Mouse (Mus musculus): ENCODE data around the gene Dgkk. TPM values are rescaled to one million over a fixed set of nuclear protein-coding genes. Genes with fewer than 3 reads are reported as not detected.
"Not testable (repeated sequence)": the region's sequence is repeated elsewhere in the genome, so short reads cannot be mapped to it uniquely, and the experiment has no call there.

Gene Dgkk
- polyA plus RNA-seq (2016; fragmentation: Nextera tagmentation; extraction: Ambion mirVana): 1.3 and 1.4 TPM in 2 replicates

GRCm38 (mm10) chrX:6779006-6779405 lies at the start of gene Dgkk:
Gene Dgkk, plus strand, starts transcription at chrX:6779306.
- H3K9me3 ChIP-seq; DNase-seq (ENCODE audit: low spot score); H3K36me3 ChIP-seq (replicated peaks); H3K4me1 ChIP-seq; H3K27ac ChIP-seq (replicated peaks): not testable (repeated sequence)
- 23% methylated on average over 26 of the region's 30 CpGs for WGBS
- H3K4me3 ChIP-seq: peak within 1 kb of the TSS; percentile 54
- peaks cover 44% of the 10 kb centered on the region for H3K27me3 ChIP-seq (replicated peaks; ENCODE audit: low read depth, poor library complexity, severe bottlenecking)

- H3K4me3 ChIP-seq: no peak overlapping the region
- no peak for DNase-seq (ENCODE audit: low spot score)
- WGBS: 72% methylated on average over 3 of the region's 3 CpGs
- no peaks in the 10 kb centered on the region for H3K27me3 ChIP-seq (replicated peaks; ENCODE audit: low read depth, poor library complexity, severe bottlenecking)
- no peaks in the 10 kb centered on the region for H3K4me1 ChIP-seq
- H3K9me3 ChIP-seq: no peaks in the 10 kb centered on the region
- no peak overlapping the region for H3K27ac ChIP-seq (replicated peaks)
- H3K36me3 ChIP-seq (replicated peaks): no peaks in the 10 kb centered on the region
These were observed 45.1 kb upstream of the Dgkk start for GRCm38 (mm10) chrX:6733998-6734397.

- DNase-seq (ENCODE audit: low spot score): no peak
These were observed 28.4 kb upstream of the Dgkk start for GRCm38 (mm10) chrX:6750714-6751113.

GRCm38 (mm10) chrX:6751549-6752047 lies 27.5 kb upstream of the Dgkk start:
- no peaks in the 10 kb centered on the region for H3K27me3 ChIP-seq (replicated peaks; ENCODE audit: low read depth, poor library complexity, severe bottlenecking)
- H3K4me1 ChIP-seq: no peaks in the 10 kb centered on the region
- H3K36me3 ChIP-seq (replicated peaks): no peaks in the 10 kb centered on the region
- no peak overlapping the region for H3K27ac ChIP-seq (replicated peaks)
- 38% methylated on average over 6 of the region's 6 CpGs for WGBS
- H3K4me3 ChIP-seq: no peak overlapping the region
- H3K9me3 ChIP-seq: no peaks in the 10 kb centered on the region
- peak; percentile 12 for DNase-seq (ENCODE audit: low spot score)

More at GRCm38 (mm10) chrX:6750714-6751113, 28.4 kb upstream of the Dgkk start:
- Histone ChIP-seq H3K27me3 (replicated peaks; ENCODE audit: low read depth, poor library complexity, severe bottlenecking) (no peaks in the 10 kb centered on the region), H3K4me1 (no peaks in the 10 kb centered on the region), H3K9me3 (no peaks in the 10 kb centered on the region), H3K27ac (replicated peaks) (no peak overlapping the region), H3K36me3 (replicated peaks) (no peaks in the 10 kb centered on the region), H3K4me3 (no peak overlapping the region)
- 75% methylated on average over 1 of the region's 1 CpGs for WGBS

GRCm38 (mm10) chrX:6777489-6778249 lies 1.4 kb upstream of the Dgkk start:
- H3K4me3 ChIP-seq: peak overlapping the region; percentile 54
- H3K27ac ChIP-seq (replicated peaks): no peak overlapping the region
- 0 out of 2 replicates have a peak, but pooled peaks cover 2% of the 10 kb centered on the region for H3K9me3 ChIP-seq
- peaks cover 44% of the 10 kb centered on the region for H3K27me3 ChIP-seq (replicated peaks; ENCODE audit: low read depth, poor library complexity, severe bottlenecking)
- no peaks in the 10 kb centered on the region for H3K36me3 ChIP-seq (replicated peaks)
- H3K4me1 ChIP-seq: no peaks in the 10 kb centered on the region; the same call in 1 of the 2 replicates
- WGBS: 18% methylated on average over 13 of the region's 13 CpGs
- peak; percentile 19 for DNase-seq (ENCODE audit: low spot score)

- 13% methylated on average over 24 of the region's 24 CpGs for WGBS
- Histone ChIP-seq H3K9me3 (0 out of 2 replicates have a peak, but pooled peaks cover 2% of the 10 kb centered on the region), H3K4me3 (peak overlapping the region; percentile 54), H3K27me3 (replicated peaks; ENCODE audit: low read depth, poor library complexity, severe bottlenecking) (peaks cover 44% of the 10 kb centered on the region), H3K4me1 (no peaks in the 10 kb centered on the region; the same call in 1 of the 2 replicates), H3K36me3 (replicated peaks) (no peaks in the 10 kb centered on the region), H3K27ac (replicated peaks) (no peak overlapping the region)
- peak; percentile 77 for DNase-seq (ENCODE audit: low spot score)
These were observed 862 bp upstream of the Dgkk start for GRCm38 (mm10) chrX:6778250-6778637.

GRCm38 (mm10) chrX:6779969-6780539 lies 948 bp downstream of the Dgkk start:
- Histone ChIP-seq H3K36me3 (replicated peaks) (no peaks in the 10 kb centered on the region), H3K27ac (replicated peaks) (no peak overlapping the region), H3K4me3 (peak overlapping the region; percentile 46), H3K9me3 (0 out of 2 replicates have a peak, but pooled peaks cover 2% of the 10 kb centered on the region), H3K27me3 (replicated peaks; ENCODE audit: low read depth, poor library complexity, severe bottlenecking) (peaks cover 44% of the 10 kb centered on the region), H3K4me1 (no peaks in the 10 kb centered on the region; the same call in 1 of the 2 replicates)
- peak; percentile 9 for DNase-seq (ENCODE audit: low spot score)
- WGBS: 19% methylated on average over 16 of the region's 16 CpGs

GRCm38 (mm10) chrX:6832553-6832952 lies 53.4 kb downstream of the Dgkk start:
- Histone ChIP-seq H3K4me1 (no peaks in the 10 kb centered on the region), H3K36me3 (replicated peaks) (no peaks in the 10 kb centered on the region), H3K27ac (replicated peaks) (no peak overlapping the region), H3K4me3 (no peak overlapping the region), H3K27me3 (replicated peaks; ENCODE audit: low read depth, poor library complexity, severe bottlenecking) (no peaks in the 10 kb centered on the region), H3K9me3 (no peaks in the 10 kb centered on the region)
- no peak for DNase-seq (ENCODE audit: low spot score)
- 61% methylated on average over 2 of the region's 2 CpGs for WGBS

- H3K9me3 ChIP-seq: no peaks in the 10 kb centered on the region
- no peak overlapping the region for H3K4me3 ChIP-seq
- H3K27ac ChIP-seq (replicated peaks): no peak overlapping the region
- H3K36me3 ChIP-seq (replicated peaks): no peaks in the 10 kb centered on the region
- H3K4me1 ChIP-seq: no peaks in the 10 kb centered on the region
- WGBS: 74% methylated on average over 3 of the region's 3 CpGs
- DNase-seq (ENCODE audit: low spot score): no peak
- no peaks in the 10 kb centered on the region for H3K27me3 ChIP-seq (replicated peaks; ENCODE audit: low read depth, poor library complexity, severe bottlenecking)
These were observed 74.4 kb downstream of the Dgkk start for GRCm38 (mm10) chrX:6853466-6853865.

- Histone ChIP-seq H3K36me3 (replicated peaks) (no peaks in the 10 kb centered on the region), H3K4me3 (no peak overlapping the region), H3K9me3 (no peaks in the 10 kb centered on the region), H3K27me3 (replicated peaks; ENCODE audit: low read depth, poor library complexity, severe bottlenecking) (no peaks in the 10 kb centered on the region), H3K27ac (replicated peaks) (no peak overlapping the region), H3K4me1 (no peaks in the 10 kb centered on the region)
- no peak for DNase-seq (ENCODE audit: low spot score)
- WGBS: 85% methylated on average over 5 of the region's 5 CpGs
These were observed 75.0 kb downstream of the Dgkk start for GRCm38 (mm10) chrX:6854136-6854535.

GRCm38 (mm10) chrX:6893933-6894332 lies 114.8 kb downstream of the Dgkk start:
- H3K9me3 ChIP-seq: no peaks in the 10 kb centered on the region
- no peaks in the 10 kb centered on the region for H3K4me1 ChIP-seq
- no peaks in the 10 kb centered on the region for H3K27me3 ChIP-seq (replicated peaks; ENCODE audit: low read depth, poor library complexity, severe bottlenecking)
- no peak overlapping the region for H3K27ac ChIP-seq (replicated peaks)
- WGBS: 35% methylated on average over 5 of the region's 5 CpGs
- peak; percentile 9 for DNase-seq (ENCODE audit: low spot score)
- no peak overlapping the region for H3K4me3 ChIP-seq
- no peaks in the 10 kb centered on the region for H3K36me3 ChIP-seq (replicated peaks)

- DNase-seq (ENCODE audit: low spot score): no peak
- H3K36me3 ChIP-seq (replicated peaks): no peaks in the 10 kb centered on the region
- no peaks in the 10 kb centered on the region for H3K9me3 ChIP-seq
- whole genome bisulfite sequencing: 87% methylated on average over 2 of the region's 2 CpGs
- no peak overlapping the region for H3K27ac ChIP-seq (replicated peaks)
- no peaks in the 10 kb centered on the region for H3K4me1 ChIP-seq
- no peak overlapping the region for H3K4me3 ChIP-seq
- no peaks in the 10 kb centered on the region for H3K27me3 ChIP-seq (replicated peaks; ENCODE audit: low read depth, poor library complexity, severe bottlenecking)
These were observed 131.9 kb downstream of the Dgkk start for GRCm38 (mm10) chrX:6911047-6911446.

- no peak for DNase-seq (ENCODE audit: low spot score)
- Histone ChIP-seq H3K4me3 (no peak overlapping the region), H3K27me3 (replicated peaks; ENCODE audit: low read depth, poor library complexity, severe bottlenecking) (no peaks in the 10 kb centered on the region), H3K36me3 (replicated peaks) (no peaks in the 10 kb centered on the region), H3K4me1 (no peaks in the 10 kb centered on the region), H3K9me3 (no peaks in the 10 kb centered on the region), H3K27ac (replicated peaks) (no peak overlapping the region)
- 75% methylated on average over 5 of the region's 5 CpGs for WGBS
These were observed 143.1 kb downstream of the Dgkk start for GRCm38 (mm10) chrX:6922165-6922564.
